In genomic region chr7:48790117-48790516, GRCm38 (mm10) we compare ENCODE assay signal across 8 mouse cellular contexts. TPM values are rescaled to one million over a fixed set of nuclear protein-coding genes. Genes with fewer than 3 reads are reported as not detected.
DNase-seq lines count a peak whose midpoint lies in the region; ATAC-seq and TF ChIP-seq lines count a peak whose summit lies in the region.

No protein-coding gene starts in this region.

- no peak overlapping the region for H3K27ac ChIP-seq in lung, embryonic 14.5 days (ENCODE audit: low read depth)
- H3K27ac ChIP-seq in embryonic facial prominence, embryonic 13.5 days: no peak overlapping the region
- H3K27ac ChIP-seq in liver, embryonic 14.5 days: no peak overlapping the region
- H3K27ac ChIP-seq in stomach, embryonic 14.5 days (ENCODE audit: low read length): no peak overlapping the region

- TF ChIP-seq EP300 in liver, embryonic 14.5 days (IDR thresholded peaks at IDR 0.05; ENCODE audit: low read depth): no peak

- TF ChIP-seq CTCF in lung, embryonic 14.5 days (IDR thresholded peaks at IDR 0.05; ENCODE audit: low read depth): no peak
- TF ChIP-seq CTCF in liver, embryonic 14.5 days (IDR thresholded peaks at IDR 0.05; ENCODE audit: low read depth): no peak

- WGBS in lung, embryonic 14.5 days: 68% methylated on average over 4 of the region's 4 CpGs
- WGBS in embryonic facial prominence, embryonic 13.5 days: 65% methylated on average over 4 of the region's 4 CpGs
- 56% methylated on average over 4 of the region's 4 CpGs for WGBS in liver, embryonic 14.5 days (ENCODE audit: insufficient replicate concordance)
- WGBS in stomach, embryonic 14.5 days: 67% methylated on average over 4 of the region's 4 CpGs

- no peak overlapping the region for H3K9ac ChIP-seq in lung, embryonic 14.5 days
- H3K9ac ChIP-seq in embryonic facial prominence, embryonic 13.5 days: no peak overlapping the region
- H3K9ac ChIP-seq in liver, embryonic 14.5 days (replicated peaks): no peak overlapping the region
- no peak overlapping the region for H3K9ac ChIP-seq in stomach, embryonic 14.5 days (replicated peaks; ENCODE audit: low read depth, low read length)

- peaks cover 3% of the 10 kb centered on the region; the same call in 1 of the 2 replicates for H3K4me1 ChIP-seq in lung, embryonic 14.5 days (ENCODE audit: insufficient read depth)
- peaks cover 13% of the 10 kb centered on the region for H3K4me1 ChIP-seq in embryonic facial prominence, embryonic 13.5 days
- H3K4me1 ChIP-seq in liver, embryonic 14.5 days (replicated peaks; ENCODE audit: control insufficient read depth in 2 of 2, insufficient read depth in 2 of 2, low read length in 1 of 2): peaks cover 12 to 17% of the 10 kb centered on the region in 2 experiments
- H3K4me1 ChIP-seq in stomach, embryonic 14.5 days (ENCODE audit: control insufficient read depth, insufficient read depth, low read length): peaks cover 9% of the 10 kb centered on the region; the same call in 1 of the 2 replicates

- no peak for DNase-seq in lung, embryonic 14.5 days
- no peak for DNase-seq in lung, adult 18-20 months
- peak in 2 of 3 experiments; percentile 14 to 37 for DNase-seq in liver, embryonic 14.5 days (ENCODE audit: low read depth in 3 of 3, low spot score in 3 of 3)
- DNase-seq in thymus, adult 18-20 months: no peak
- no peak for DNase-seq in heart, adult 9 months (ENCODE audit: low spot score in 2 of 2)

- H3K4me2 ChIP-seq in lung, embryonic 14.5 days: peak overlapping the region; percentile 67
- H3K4me2 ChIP-seq in embryonic facial prominence, embryonic 13.5 days: peak overlapping the region; percentile 74
- H3K4me2 ChIP-seq in liver, embryonic 14.5 days (ENCODE audit: low read depth): peak overlapping the region; percentile 94
- H3K4me2 ChIP-seq in stomach, embryonic 14.5 days (replicated peaks; ENCODE audit: low read depth, low read length): peak overlapping the region; percentile 61

- H3K4me3 ChIP-seq in lung, embryonic 14.5 days (ENCODE audit: low read depth, low read length): peak overlapping the region; percentile 72; the same call in 1 of the 2 replicates
- no peak overlapping the region for H3K4me3 ChIP-seq in embryonic facial prominence, embryonic 13.5 days
- no peak overlapping the region for H3K4me3 ChIP-seq in liver, embryonic 14.5 days (ENCODE audit: insufficient read depth in 1 of 2, low read depth in 2 of 2, low read length in 2 of 2)
- peak overlapping the region; percentile 81; the same call in 1 of the 2 replicates for H3K4me3 ChIP-seq in stomach, embryonic 14.5 days (ENCODE audit: low read depth, low read length)

- H3K27me3 ChIP-seq in lung, embryonic 14.5 days (ENCODE audit: insufficient read depth, low read length): no peaks in the 10 kb centered on the region
- H3K27me3 ChIP-seq in embryonic facial prominence, embryonic 13.5 days: no peaks in the 10 kb centered on the region
- H3K27me3 ChIP-seq in liver, embryonic 14.5 days (ENCODE audit: control insufficient read depth, insufficient read depth, low read length): no peaks in the 10 kb centered on the region
- H3K27me3 ChIP-seq in stomach, embryonic 14.5 days (ENCODE audit: control insufficient read depth, insufficient read depth, low read length): no peaks in the 10 kb centered on the region

- no peaks in the 10 kb centered on the region for H3K36me3 ChIP-seq in lung, embryonic 14.5 days (ENCODE audit: insufficient read depth)
- H3K36me3 ChIP-seq in embryonic facial prominence, embryonic 13.5 days: 0 out of 2 replicates have a peak, but pooled peaks cover 5% of the 10 kb centered on the region
- H3K36me3 ChIP-seq in liver, embryonic 14.5 days (replicated peaks; ENCODE audit: control insufficient read depth, insufficient read depth, low read depth): no peaks in the 10 kb centered on the region
- no peaks in the 10 kb centered on the region for H3K36me3 ChIP-seq in stomach, embryonic 14.5 days (ENCODE audit: control insufficient read depth, insufficient read depth, low read length)

- ATAC-seq in lung, embryonic 14.5 days (ENCODE audit: insufficient read depth): no peak
- no peak for ATAC-seq in embryonic facial prominence, embryonic 13.5 days (ENCODE audit: insufficient number of reproducible peaks, insufficient read depth, low FRiP score, low TSS enrichment, low read depth)
- ATAC-seq in liver, embryonic 14.5 days (ENCODE audit: insufficient read depth): no peak
- no peak for ATAC-seq in stomach, embryonic 14.5 days (ENCODE audit: insufficient number of reproducible peaks, insufficient read depth, low FRiP score, low read depth)
- no peak for ATAC-seq in frontal cortex, adult (ENCODE audit: low TSS enrichment)

- H3K9me3 ChIP-seq in lung, embryonic 14.5 days (ENCODE audit: low read depth, low read length): no peaks in the 10 kb centered on the region
- no peaks in the 10 kb centered on the region for H3K9me3 ChIP-seq in embryonic facial prominence, embryonic 13.5 days
- H3K9me3 ChIP-seq in liver, embryonic 14.5 days (ENCODE audit: control insufficient read depth, low read length): no peaks in the 10 kb centered on the region
- no peaks in the 10 kb centered on the region for H3K9me3 ChIP-seq in stomach, embryonic 14.5 days (ENCODE audit: control insufficient read depth, low read depth, low read length)

RNA-seq across cellular contexts. Expression of gene Zdhhc13, which starts 1.3 kb away (rescaled TPM):
- 36.2 and 40.8 TPM in 2 replicates for polyA plus RNA-seq in lung, embryonic 14.5 days (2014; fragmentation: Nextera tagmentation; extraction: Ambion mirVana)
- 28.5 and 30.4 TPM in 2 replicates for polyA plus RNA-seq in embryonic facial prominence, embryonic 13.5 days (2015; fragmentation: Nextera tagmentation; extraction: Ambion mirVana)
- 9.4 and 9.5 TPM in 2 replicates for polyA plus RNA-seq in liver, embryonic 14.5 days (2012; rRNA removed)
- polyA plus RNA-seq in liver, embryonic 14.5 days (2014; fragmentation: Nextera tagmentation; extraction: Ambion mirVana): 13.5 and 14.8 TPM in 2 replicates
- polyA plus RNA-seq in stomach, embryonic 14.5 days (2014; fragmentation: Nextera tagmentation; extraction: Ambion mirVana): 34.6 and 38.0 TPM in 2 replicates

RNA-seq across cellular contexts. Expression of gene Csrp3, which starts 57.7 kb away (rescaled TPM):
- 1.9 and 31.7 TPM in 2 replicates for polyA plus RNA-seq in lung, embryonic 14.5 days (2014; fragmentation: Nextera tagmentation; extraction: Ambion mirVana)
- 3.6 and 6.4 TPM in 2 replicates for polyA plus RNA-seq in embryonic facial prominence, embryonic 13.5 days (2015; fragmentation: Nextera tagmentation; extraction: Ambion mirVana)
- 0.07 TPM in 1 of 2 replicates, not detected in the other for polyA plus RNA-seq in liver, embryonic 14.5 days (2012; rRNA removed)
- 0.30 TPM in 1 of 2 replicates, not detected in the other for polyA plus RNA-seq in liver, embryonic 14.5 days (2014; fragmentation: Nextera tagmentation; extraction: Ambion mirVana)
- polyA plus RNA-seq in stomach, embryonic 14.5 days (2014; fragmentation: Nextera tagmentation; extraction: Ambion mirVana): 0.29 and 0.41 TPM in 2 replicates

Comparison
In these comparisons a context has a peak if more than half of its experiments do, and no peak if none do; other contexts are left out.
1. DNase-seq: peak in liver, embryonic 14.5 days (2 of 3); none in lung, embryonic 14.5 days (single experiment), lung, adult 18-20 months (0 of 2), thymus, adult 18-20 months (0 of 2) and heart, adult 9 months (0 of 2).
2. H3K4me3 ChIP-seq: peak in lung, embryonic 14.5 days (single experiment) and stomach, embryonic 14.5 days (single experiment); none in embryonic facial prominence, embryonic 13.5 days (single experiment) and liver, embryonic 14.5 days (0 of 2).
3. Peak in every context shown above with its lines, with median percentiles within 50 percentile points of each other: H3K4me2 ChIP-seq.